Mouse (Mus musculus) megakaryocyte, embryonic 14.5 days (primary cell): ENCODE measurements around the gene Tceal9.

Source experiments
- FLI1 ChIP-seq: IDR thresholded peaks from 2 replicates; pipeline ENCODE4 v1.6.1; 2012; ENCODE audit warnings: low read length, inconsistent platforms, mixed read lengths
- GATA1 ChIP-seq: IDR thresholded peaks from 3 replicates; pipeline ENCODE4 v1.6.1; 2012; ENCODE audit warnings: mixed read lengths, low read length, inconsistent platforms, borderline replicate concordance

DNA sequence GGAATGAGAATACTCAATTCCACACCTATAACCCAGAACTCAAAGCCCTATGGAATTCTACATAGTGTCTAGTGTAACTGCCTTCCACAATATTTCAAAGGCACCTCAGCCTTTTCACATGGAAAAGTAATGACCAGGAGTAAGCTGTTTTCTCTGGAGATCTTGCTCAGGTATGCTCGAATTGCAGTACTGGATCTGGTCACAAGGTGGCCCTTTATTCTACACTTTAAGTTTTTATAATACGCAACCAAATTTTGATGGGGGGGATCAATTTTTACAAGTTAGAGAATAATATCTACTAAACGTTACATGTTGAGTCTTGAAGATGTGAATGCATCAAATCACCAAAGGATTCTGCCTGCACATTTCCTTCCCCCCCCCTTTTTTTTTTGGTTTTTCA, 6.8 kb upstream of the Tceal9 start:
- TF ChIP-seq GATA1 (no peak), FLI1 (no peak)
